Mouse (Mus musculus): ENCODE data around the gene Gm33815. TPM values are rescaled to one million over a fixed set of nuclear protein-coding genes. Genes with fewer than 3 reads are reported as not detected.
"Not testable (repeated sequence)": the region's sequence is repeated elsewhere in the genome, so short reads cannot be mapped to it uniquely, and the experiment has no call there.

The Gm33815 gene
- not detected for total RNA-seq (2021)
- long read RNA-seq, experiment 1, result 0 reads
- long read RNA-seq, experiment 2, result 0 reads

GRCm38 (mm10) chrY:69320832-69321231 is at the start of gene Gm33815:
Gene Gm33815 (plus strand): TSS chrY:69321132.
- intact Hi-C loops (cut with DNase I); DNase-seq (ENCODE audit: low spot score in 2 of 2): not testable (repeated sequence)

All from left cerebral cortex, postnatal 14 days (tissue).